Mouse (Mus musculus): Measurements from ENCODE around the gene Manba. TPM values are rescaled to one million over a fixed set of nuclear protein-coding genes. Genes with fewer than 3 reads are reported as not detected.

Manba gene
- polyA plus RNA-seq, 1 experiment from 2014 or later, result 8.0 TPM

DNA sequence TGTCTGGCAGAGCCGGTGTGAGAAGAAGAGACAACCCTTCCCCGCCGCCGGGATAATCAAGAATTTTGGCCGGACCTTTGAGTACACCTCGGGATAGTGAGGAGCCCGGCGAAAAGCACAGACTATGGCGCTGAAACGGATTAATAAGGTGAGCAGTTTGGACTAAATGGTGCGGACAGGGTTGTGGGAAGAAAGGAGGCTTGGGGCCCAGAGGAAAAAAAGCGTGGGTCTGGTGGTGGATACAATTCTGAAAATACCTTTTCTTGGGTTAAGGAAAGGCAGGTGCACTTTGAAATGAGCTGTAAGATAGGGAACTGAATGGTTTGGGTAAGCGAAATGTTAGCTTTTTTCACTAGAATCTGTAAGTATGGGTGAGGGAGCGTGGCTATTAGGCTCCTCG, 45.8 kb upstream of the Manba start:
- ATAC-seq (no peak), DNase-seq (no peak)
- peaks cover 6% of the 10 kb centered on the region; the same call in 1 of the 2 replicates for H3K4me1 ChIP-seq (ENCODE audit: insufficient read depth)
- peak overlapping the region; percentile 78 for H3K4me3 ChIP-seq (ENCODE audit: low read depth, low read length)
- peaks cover 26% of the 10 kb centered on the region for H3K36me3 ChIP-seq (replicated peaks; ENCODE audit: insufficient read depth, low read length)
- H3K4me2 ChIP-seq (ENCODE audit: low read depth, low read length), result peak overlapping the region; percentile 71
- H3K27ac ChIP-seq (ENCODE audit: low read depth), result peak overlapping the region; percentile 100
- TF ChIP-seq CTCF (IDR thresholded peaks at IDR 0.05; ENCODE audit: low read depth) (no peak), EP300 (IDR thresholded peaks at IDR 0.05; ENCODE audit: low read depth) (no peak)
- under 1% methylated on average over 15 of the region's 15 CpGs for WGBS (ENCODE audit: insufficient replicate concordance)
- no peaks in the 10 kb centered on the region for H3K27me3 ChIP-seq (ENCODE audit: insufficient read depth, low read length)
- no peaks in the 10 kb centered on the region for H3K9me3 ChIP-seq (ENCODE audit: low read length)
- H3K9ac ChIP-seq (replicated peaks), result peak overlapping the region; percentile 98

DNA sequence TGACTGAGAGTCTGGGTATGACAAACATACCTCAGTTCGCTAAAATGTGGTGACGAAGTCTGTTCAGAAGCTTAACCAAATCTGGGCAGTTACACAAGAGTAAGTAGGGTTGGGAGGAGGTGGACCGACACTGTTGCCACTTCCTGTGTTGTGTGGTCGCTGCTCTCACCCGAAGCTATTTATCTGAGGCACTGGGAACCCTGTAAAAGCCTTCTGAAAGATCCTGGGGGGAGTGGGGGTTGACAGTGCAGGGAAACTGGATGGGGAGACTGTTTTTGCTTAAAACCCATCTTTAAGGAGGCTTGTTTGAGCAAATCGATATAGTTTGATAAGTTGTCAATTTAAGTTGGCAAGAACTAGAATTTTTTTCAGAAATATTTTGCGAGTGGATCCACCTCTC, 45.2 kb upstream of the Manba start:
- Histone ChIP-seq H3K4me2 (ENCODE audit: low read depth, low read length) (peak overlapping the region; percentile 71), H3K27ac (ENCODE audit: low read depth) (peak overlapping the region; percentile 100), H3K9ac (replicated peaks) (peak overlapping the region; percentile 98), H3K27me3 (ENCODE audit: insufficient read depth, low read length) (no peaks in the 10 kb centered on the region), H3K4me3 (ENCODE audit: low read depth, low read length) (peak overlapping the region; percentile 78), H3K36me3 (replicated peaks; ENCODE audit: insufficient read depth, low read length) (peaks cover 29% of the 10 kb centered on the region), H3K9me3 (ENCODE audit: low read length) (no peaks in the 10 kb centered on the region), H3K4me1 (ENCODE audit: insufficient read depth) (peaks cover 10% of the 10 kb centered on the region; the same call in 1 of the 2 replicates)
- DNase-seq (peak; percentile 72), ATAC-seq (no peak)
- TF ChIP-seq CTCF (IDR thresholded peaks at IDR 0.05; ENCODE audit: low read depth), result no peak
- no peak for TF ChIP-seq EP300 (IDR thresholded peaks at IDR 0.05; ENCODE audit: low read depth)
- WGBS (ENCODE audit: insufficient replicate concordance), result 7% methylated on average over 7 of the region's 7 CpGs

DNA sequence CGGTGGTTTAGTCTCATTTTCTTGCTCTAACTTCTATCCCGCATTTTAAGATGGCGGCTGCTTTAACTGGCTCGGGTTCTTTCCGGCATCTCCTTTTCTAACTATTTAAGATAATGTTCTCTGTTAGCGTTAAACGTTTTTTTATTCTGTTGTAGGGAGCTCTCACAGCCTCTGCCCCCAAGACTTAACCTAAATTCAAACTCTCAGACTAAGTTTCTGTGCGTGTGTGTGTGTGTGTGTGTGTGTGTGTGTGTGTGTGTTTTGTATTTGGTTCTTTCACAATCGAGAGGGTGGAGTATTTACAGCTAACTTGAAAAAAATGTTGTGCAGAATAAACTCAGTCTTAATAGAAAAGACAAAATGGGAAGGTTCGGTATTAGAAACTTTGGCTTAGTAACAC, 44.8 kb upstream of the Manba start:
- H3K4me3 ChIP-seq (ENCODE audit: low read depth, low read length), result peak overlapping the region; percentile 78
- H3K4me1 ChIP-seq (ENCODE audit: insufficient read depth), result peaks cover 10% of the 10 kb centered on the region; the same call in 1 of the 2 replicates
- 29% methylated on average over 10 of the region's 10 CpGs for WGBS (ENCODE audit: insufficient replicate concordance)
- TF ChIP-seq EP300 (IDR thresholded peaks at IDR 0.05; ENCODE audit: low read depth) (no peak), CTCF (IDR thresholded peaks at IDR 0.05; ENCODE audit: low read depth) (no peak)
- H3K9me3 ChIP-seq (ENCODE audit: low read length), result no peaks in the 10 kb centered on the region
- peak overlapping the region; percentile 98 for H3K9ac ChIP-seq (replicated peaks)
- ATAC-seq (no peak), DNase-seq (peak; percentile 44)
- H3K27ac ChIP-seq (ENCODE audit: low read depth), result peak overlapping the region; percentile 100
- H3K4me2 ChIP-seq (ENCODE audit: low read depth, low read length), result peak overlapping the region; percentile 71
- H3K27me3 ChIP-seq (ENCODE audit: insufficient read depth, low read length), result no peaks in the 10 kb centered on the region
- H3K36me3 ChIP-seq (replicated peaks; ENCODE audit: insufficient read depth, low read length), result peaks cover 28% of the 10 kb centered on the region

DNA sequence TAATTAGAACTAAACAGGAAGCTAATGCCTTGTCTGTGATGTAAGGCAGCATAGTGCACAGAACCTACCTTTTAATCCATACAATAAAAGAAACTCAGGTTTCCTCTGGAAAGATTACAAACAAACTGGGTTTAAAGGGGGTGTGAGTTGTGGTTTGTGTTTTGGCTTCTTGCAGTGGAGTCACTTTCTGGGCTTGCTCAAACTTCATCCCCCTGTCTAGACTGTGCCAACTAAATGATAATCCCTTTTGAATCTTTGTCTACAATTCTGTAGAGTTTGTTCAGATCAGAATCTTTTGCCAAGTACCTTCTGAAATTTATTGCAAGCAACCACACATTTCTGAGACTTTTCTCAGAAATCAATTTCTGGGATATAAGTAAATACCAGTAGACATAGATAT, 40.5 kb upstream of the Manba start:
- Histone ChIP-seq H3K36me3 (replicated peaks; ENCODE audit: insufficient read depth, low read length) (peaks cover 40% of the 10 kb centered on the region), H3K4me2 (ENCODE audit: low read depth, low read length) (no peak overlapping the region), H3K9me3 (ENCODE audit: low read length) (no peaks in the 10 kb centered on the region), H3K4me3 (ENCODE audit: low read depth, low read length) (no peak overlapping the region), H3K9ac (replicated peaks) (no peak overlapping the region), H3K27me3 (ENCODE audit: insufficient read depth, low read length) (no peaks in the 10 kb centered on the region), H3K4me1 (ENCODE audit: insufficient read depth) (peaks cover 10% of the 10 kb centered on the region; the same call in 1 of the 2 replicates), H3K27ac (ENCODE audit: low read depth) (no peak overlapping the region)
- DNase-seq (no peak), ATAC-seq (no peak)
- TF ChIP-seq EP300 (IDR thresholded peaks at IDR 0.05; ENCODE audit: low read depth), result no peak
- TF ChIP-seq CTCF (IDR thresholded peaks at IDR 0.05; ENCODE audit: low read depth), result no peak

DNA sequence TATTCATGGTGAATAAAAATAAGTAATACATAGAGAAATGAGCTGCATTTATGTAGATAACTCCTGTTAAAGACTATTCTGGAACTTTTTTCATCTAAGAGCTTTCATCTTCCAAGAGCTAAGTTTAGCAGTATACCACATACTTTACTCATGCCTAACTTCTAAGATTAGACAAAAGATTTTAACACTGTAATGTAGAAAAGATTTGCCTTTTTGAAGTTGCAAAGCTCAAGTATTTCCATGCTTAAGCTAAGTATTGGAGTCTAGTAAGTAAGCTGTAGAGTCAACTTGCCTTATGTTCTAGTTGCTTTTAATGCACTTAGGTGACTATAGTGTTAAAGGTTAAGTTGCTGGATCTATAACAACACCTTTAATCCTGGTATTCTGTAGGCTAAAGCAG, 26.4 kb upstream of the Manba start:
- Histone ChIP-seq H3K27me3 (ENCODE audit: insufficient read depth, low read length) (no peaks in the 10 kb centered on the region), H3K9me3 (ENCODE audit: low read length) (no peaks in the 10 kb centered on the region), H3K4me3 (ENCODE audit: low read depth, low read length) (no peak overlapping the region), H3K27ac (ENCODE audit: low read depth) (no peak overlapping the region), H3K4me2 (ENCODE audit: low read depth, low read length) (no peak overlapping the region), H3K9ac (replicated peaks) (no peak overlapping the region), H3K4me1 (ENCODE audit: insufficient read depth) (no peaks in the 10 kb centered on the region), H3K36me3 (replicated peaks; ENCODE audit: insufficient read depth, low read length) (peaks cover 66% of the 10 kb centered on the region)
- no peak for ATAC-seq
- TF ChIP-seq CTCF (IDR thresholded peaks at IDR 0.05; ENCODE audit: low read depth), result no peak
- DNase-seq, result no peak

DNA sequence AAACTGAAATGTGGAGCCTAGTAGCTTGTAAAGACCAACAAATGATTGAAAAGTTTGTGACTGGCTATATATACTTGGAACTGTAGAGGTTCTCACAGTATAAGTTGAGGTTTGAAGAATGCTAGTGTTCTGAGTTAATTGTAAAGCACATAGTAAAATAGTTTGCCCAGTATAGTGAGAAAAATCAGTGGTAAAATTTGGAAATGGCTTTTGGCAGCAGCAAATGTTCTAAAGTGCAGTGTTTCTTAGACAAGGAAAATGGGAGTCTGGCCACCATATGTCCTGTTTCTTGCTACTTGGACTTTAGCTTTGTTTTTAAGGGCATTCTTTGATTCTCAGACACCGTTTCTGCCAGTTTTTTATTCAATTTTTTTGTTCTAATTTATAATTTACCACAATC, 17.0 kb upstream of the Manba start:
- WGBS (ENCODE audit: insufficient replicate concordance), result 82% methylated on average over 1 of the region's 1 CpGs
- no peak overlapping the region for H3K4me3 ChIP-seq (ENCODE audit: low read depth, low read length)
- H3K9ac ChIP-seq (replicated peaks), result no peak overlapping the region
- H3K27me3 ChIP-seq (ENCODE audit: insufficient read depth, low read length), result no peaks in the 10 kb centered on the region
- H3K4me1 ChIP-seq (ENCODE audit: insufficient read depth), result no peaks in the 10 kb centered on the region
- H3K4me2 ChIP-seq (ENCODE audit: low read depth, low read length), result no peak overlapping the region
- TF ChIP-seq EP300 (IDR thresholded peaks at IDR 0.05; ENCODE audit: low read depth) (no peak), CTCF (IDR thresholded peaks at IDR 0.05; ENCODE audit: low read depth) (no peak)
- ATAC-seq (no peak), DNase-seq (no peak)
- no peak overlapping the region for H3K27ac ChIP-seq (ENCODE audit: low read depth)
- peaks cover 26% of the 10 kb centered on the region for H3K36me3 ChIP-seq (replicated peaks; ENCODE audit: insufficient read depth, low read length)
- no peaks in the 10 kb centered on the region for H3K9me3 ChIP-seq (ENCODE audit: low read length)

DNA sequence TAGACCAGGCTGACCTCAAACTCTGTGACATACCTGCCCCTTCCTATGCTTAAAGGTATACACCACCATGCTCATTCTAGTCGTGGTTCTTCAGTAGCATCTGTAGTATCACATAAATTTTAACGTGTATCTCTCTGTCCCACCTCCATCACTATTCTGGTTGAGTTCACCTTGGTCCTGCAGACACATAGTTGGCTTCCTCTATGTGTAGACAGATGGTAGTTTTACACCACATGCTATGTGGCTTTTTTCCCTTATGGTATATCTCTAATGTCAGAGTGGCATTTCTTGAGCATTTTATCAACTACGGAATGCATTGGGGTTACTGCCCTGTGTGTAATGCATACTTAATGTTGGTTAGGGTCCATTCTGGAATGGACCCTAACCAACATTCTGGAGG, 16.3 kb upstream of the Manba start:
- ATAC-seq (no peak), DNase-seq (no peak)
- no peak for TF ChIP-seq EP300 (IDR thresholded peaks at IDR 0.05; ENCODE audit: low read depth)
- no peak for TF ChIP-seq CTCF (IDR thresholded peaks at IDR 0.05; ENCODE audit: low read depth)
- Histone ChIP-seq H3K27me3 (ENCODE audit: insufficient read depth, low read length) (no peaks in the 10 kb centered on the region), H3K9ac (replicated peaks) (no peak overlapping the region), H3K4me1 (ENCODE audit: insufficient read depth) (no peaks in the 10 kb centered on the region), H3K27ac (ENCODE audit: low read depth) (no peak overlapping the region), H3K4me3 (ENCODE audit: low read depth, low read length) (no peak overlapping the region), H3K4me2 (ENCODE audit: low read depth, low read length) (no peak overlapping the region), H3K9me3 (ENCODE audit: low read length) (no peaks in the 10 kb centered on the region), H3K36me3 (replicated peaks; ENCODE audit: insufficient read depth, low read length) (peaks cover 21% of the 10 kb centered on the region)
- 62% methylated on average over 3 of the region's 3 CpGs for WGBS (ENCODE audit: insufficient replicate concordance)
